Mouse (Mus musculus) Patski (cell line): ENCODE results near the gene Lgsn. TPM values are rescaled to one million over a fixed set of nuclear protein-coding genes. Genes with fewer than 3 reads are reported as not detected.

Source experiments
- ATAC-seq: fragments of 100-300 bp; one replicate; pipeline ENCODE4 v1.8.0; 2021
- CTCF ChIA-PET: fragments of 350-600 bp; sonication (Branson Sonifier 250); formaldehyde crosslinking; loops from one replicate; lab custom pipeline; 2022; ENCODE audit warnings: inconsistent platforms; lab: Charles Lee
- POLR2A ChIA-PET: fragments of 350-600 bp; sonication (Branson Sonifier 250); formaldehyde crosslinking; loops from one replicate; lab custom pipeline; 2022; ENCODE audit warnings: antibody characterized with exemption, inconsistent platforms; lab: Charles Lee
- DNase-seq: peaks from one replicate; pipeline ENCODE4 v3.0.0-alpha.2; 2011; ENCODE audit warnings: low read depth, low spot score
- H3K27me3 ChIP-seq: fragments of 371-371 bp; one replicate; pipeline ENCODE4 v1.5.1; 2021
- CTCF ChIP-seq: fragments of 100-300 bp; IDR thresholded peaks from one replicate; pipeline ENCODE4 v1.5.1; 2021
- in situ Hi-C: fragments of 300-500 bp; cut with MboI; formaldehyde crosslinking; loops from 3 replicates; pipeline ENCODE4 v1.11.1; 2018; ENCODE audit warnings: low pct_unique_long_range_greater_than_20kb, mixed read lengths
- polyA plus RNA-seq: library from polyadenylated mRNA; unstranded; gene quantifications from one replicate; pipeline ENCODE4 v1.2.3, GENCODE M21; 2021

The Lgsn gene
- polyA plus RNA-seq, 1 experiment from 2014 or later = not detected

DNA sequence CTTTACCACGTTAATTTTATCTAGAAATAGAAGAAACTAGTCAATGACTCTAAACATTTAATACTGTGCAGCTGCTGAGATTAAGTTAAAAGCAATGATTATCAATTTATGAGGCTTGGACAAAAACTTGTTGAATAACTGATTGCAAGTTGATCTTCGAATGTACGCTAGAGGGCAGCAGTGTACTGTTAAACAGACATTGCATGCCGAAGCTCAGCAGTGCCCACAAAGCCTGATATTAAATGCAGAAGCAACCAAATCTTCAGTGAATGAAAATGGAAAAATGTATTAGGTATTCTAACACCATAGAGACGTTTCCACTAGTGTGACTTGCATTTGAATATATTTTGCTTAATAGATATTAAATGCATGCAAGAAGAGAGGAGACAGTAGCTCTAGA is 33.9 kb downstream of the Lgsn start:
- peaks cover 6% of the 10 kb centered on the region for H3K27me3 ChIP-seq
- in situ Hi-C loops = loop anchor here (5.0 to 25.0 kb wide), 2 partner anchors 127 to 1802 kb away; no protein-coding TSS in a partner anchor
- peak; percentile 51 for ATAC-seq
- ChIA-PET CTCF (interaction anchor here (0.8 to 0.9 kb wide), 2 partner anchors 10 to 54 kb away, joined by 3 to 4 read pairs; no protein-coding TSS in a partner anchor), POLR2A (no interaction called here)
- peak; percentile 78 for TF ChIP-seq CTCF
- no peak for DNase-seq

- CTCF ChIA-PET = no interaction called here
- TF ChIP-seq CTCF = no peak
- H3K27me3 ChIP-seq = peaks cover 32% of the 10 kb centered on the region
- no peak for DNase-seq
- POLR2A ChIA-PET = interaction anchor here (0.6 kb wide), 1 partner anchor 121 kb away, joined by 6 read pairs; no protein-coding TSS in a partner anchor
- no peak for ATAC-seq
- in situ Hi-C loops = loop anchor here (5.0 to 25.0 kb wide), 2 partner anchors 122 to 1797 kb away; no protein-coding TSS in a partner anchor
Measured at GRCm38 (mm10) chr1:31214831-31215230, 38.6 kb downstream of the Lgsn start.

- peaks cover 30% of the 10 kb centered on the region for H3K27me3 ChIP-seq
- in situ Hi-C loops = loop anchor here (25.0 kb wide), 1 partner anchor 1792 kb away; no protein-coding TSS in a partner anchor
- ChIA-PET POLR2A (no interaction called here), CTCF (interaction anchor here (1.1 to 1.3 kb wide), 3 partner anchors 9 to 122 kb away, joined by 3 to 4 read pairs (median 3); no protein-coding TSS in a partner anchor)
- ATAC-seq (no peak), DNase-seq (no peak)
- TF ChIP-seq CTCF = no peak
Measured at GRCm38 (mm10) chr1:31220599-31221250, 44.5 kb downstream of the Lgsn start.

DNA sequence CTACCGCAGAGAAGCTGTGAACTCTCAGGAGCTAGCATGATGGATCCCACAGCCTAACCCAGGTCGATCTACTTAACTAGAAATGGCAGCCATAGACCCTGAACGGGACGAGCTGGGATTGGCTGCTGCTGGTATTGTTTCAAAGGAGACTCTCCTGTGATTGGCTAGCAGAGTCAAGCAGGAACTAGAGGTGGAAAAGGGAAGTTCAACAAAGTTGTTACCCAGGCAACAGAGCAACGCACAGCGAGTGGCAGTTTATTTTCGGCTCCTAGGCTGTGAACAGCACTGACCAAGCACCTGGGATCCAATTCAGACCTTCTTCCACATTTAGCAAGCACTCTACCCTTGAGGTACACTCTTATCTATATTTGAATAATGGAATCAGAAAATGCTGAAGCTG is 46.4 kb downstream of the Lgsn start, which contains the start of the genes 4931428L18Rik and Pih1d3:
TSS of gene 4931428L18Rik (minus strand) at position 121 of the 400 bp plus-strand sequence.
TSS of gene Pih1d3 (plus strand) at position 275 of the 400 bp plus-strand sequence.
- POLR2A ChIA-PET = no interaction called here
- CTCF ChIA-PET = interaction anchor here (1.1 kb wide), 1 partner anchor 10 kb away, joined by 3 read pairs; no protein-coding TSS in a partner anchor
- DNase-seq (no peak), ATAC-seq (no peak)
- in situ Hi-C loops = loop anchor here (25.0 kb wide), 1 partner anchor 1790 kb away; no protein-coding TSS in a partner anchor
- H3K27me3 ChIP-seq = peaks cover 19% of the 10 kb centered on the region
- no peak for TF ChIP-seq CTCF

DNA sequence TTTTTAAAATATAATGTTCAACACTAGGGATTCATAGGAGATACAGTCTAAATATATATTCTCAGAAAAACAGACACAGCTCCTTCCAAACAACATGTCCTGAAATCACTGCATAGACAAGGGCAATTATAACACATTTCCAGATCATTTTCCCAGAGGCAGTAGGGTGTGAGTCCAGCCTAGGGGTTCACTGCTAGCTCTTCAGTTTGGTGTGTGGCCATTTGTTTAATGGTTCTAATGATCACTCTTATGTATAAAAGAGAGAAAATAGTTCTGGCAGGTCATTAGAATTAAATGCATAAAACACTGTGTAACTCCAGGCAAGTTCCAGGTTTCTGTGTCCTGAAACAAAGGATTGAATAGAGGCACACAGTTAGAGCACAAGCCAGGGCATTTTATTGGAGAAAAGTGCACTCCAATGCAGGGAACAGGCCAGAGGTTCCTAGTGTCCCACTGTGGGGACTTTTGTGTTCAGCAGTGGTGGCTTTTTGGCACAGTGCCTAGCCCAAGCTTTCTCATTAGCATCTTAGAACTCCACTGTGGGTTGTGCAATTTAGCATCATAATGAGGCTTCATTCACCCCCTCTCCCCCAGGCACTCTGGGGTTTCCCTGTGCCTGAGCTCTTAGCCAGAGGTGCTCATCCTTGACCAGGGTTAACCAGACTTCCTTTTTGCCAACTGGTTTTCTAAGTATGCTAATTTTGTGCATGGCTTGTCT is 57.3 kb downstream of the Lgsn start:
- ATAC-seq (peak; percentile 91), DNase-seq (no peak)
- ChIA-PET CTCF (interaction anchor here (1.2 kb wide), 1 partner anchor 106 kb away, joined by 3 read pairs; no protein-coding TSS in a partner anchor), POLR2A (no interaction called here)
- no peak for TF ChIP-seq CTCF
- H3K27me3 ChIP-seq = peaks cover 4% of the 10 kb centered on the region
- in situ Hi-C loops = no loop called here

Other genes starting within 250 kb of the Lgsn start
- gene AC153137.1, start 198.4 kb upstream of the Lgsn start, polyA plus RNA-seq = not detected
- not detected for gene 4931428L18Rik, start 46.3 kb downstream of the Lgsn start, polyA plus RNA-seq
- not detected for gene Pih1d3, start 46.4 kb downstream of the Lgsn start, polyA plus RNA-seq